Mouse (Mus musculus): ENCODE measurements around the gene Fli1.

The Fli1 gene

GRCm38 (mm10) chr9:32502256-32503010 lies 40.2 kb downstream of the Fli1 start:
- DNase-seq (ENCODE audit: low read depth, low spot score), result no peak

- DNase-seq (ENCODE audit: low read depth, low spot score), result no peak
These were observed 41.8 kb downstream of the Fli1 start for GRCm38 (mm10) chr9:32500886-32501285.

- no peak for DNase-seq (ENCODE audit: low read depth, low spot score)
These were observed 42.6 kb downstream of the Fli1 start for GRCm38 (mm10) chr9:32500063-32500462.

GRCm38 (mm10) chr9:32499469-32499868 lies 43.2 kb downstream of the Fli1 start:
- no peak for DNase-seq (ENCODE audit: low read depth, low spot score)

- no peak for DNase-seq (ENCODE audit: low read depth, low spot score)
These were observed 47.0 kb downstream of the Fli1 start for GRCm38 (mm10) chr9:32495643-32495997.

- DNase-seq (ENCODE audit: low read depth, low spot score), result no peak
These were observed 47.6 kb downstream of the Fli1 start for GRCm38 (mm10) chr9:32494891-32495642.

GRCm38 (mm10) chr9:32493588-32494423 lies 48.9 kb downstream of the Fli1 start:
- DNase-seq (ENCODE audit: low read depth, low spot score), result no peak

GRCm38 (mm10) chr9:32492753-32493152 lies 49.9 kb downstream of the Fli1 start:
- no peak for DNase-seq (ENCODE audit: low read depth, low spot score)

GRCm38 (mm10) chr9:32491484-32491883 lies 51.2 kb downstream of the Fli1 start:
- DNase-seq (ENCODE audit: low read depth, low spot score), result no peak

GRCm38 (mm10) chr9:32489794-32490358 lies 52.8 kb downstream of the Fli1 start:
- peak; percentile 5 for DNase-seq (ENCODE audit: low read depth, low spot score)

- DNase-seq (ENCODE audit: low read depth, low spot score), result no peak
These were observed 53.3 kb downstream of the Fli1 start for GRCm38 (mm10) chr9:32489315-32489714.

GRCm38 (mm10) chr9:32488627-32489026 lies 54.0 kb downstream of the Fli1 start:
- no peak for DNase-seq (ENCODE audit: low read depth, low spot score)

GRCm38 (mm10) chr9:32487823-32488222 lies 54.8 kb downstream of the Fli1 start:
- DNase-seq (ENCODE audit: low read depth, low spot score), result no peak

- DNase-seq (ENCODE audit: low read depth, low spot score), result no peak
These were observed 55.3 kb downstream of the Fli1 start for GRCm38 (mm10) chr9:32487401-32487800.

GRCm38 (mm10) chr9:32480418-32480817 lies 62.2 kb downstream of the Fli1 start:
- DNase-seq (ENCODE audit: low read depth, low spot score), result no peak

GRCm38 (mm10) chr9:32478799-32479198 lies 63.9 kb downstream of the Fli1 start:
- no peak for DNase-seq (ENCODE audit: low read depth, low spot score)

GRCm38 (mm10) chr9:32478087-32478486 lies 64.6 kb downstream of the Fli1 start:
- no peak for DNase-seq (ENCODE audit: low read depth, low spot score)

GRCm38 (mm10) chr9:32476604-32477003 lies 66.1 kb downstream of the Fli1 start:
- no peak for DNase-seq (ENCODE audit: low read depth, low spot score)

GRCm38 (mm10) chr9:32474621-32475390 lies 67.9 kb downstream of the Fli1 start:
- no peak for DNase-seq (ENCODE audit: low read depth, low spot score)

- DNase-seq (ENCODE audit: low read depth, low spot score), result no peak
These were observed 70.3 kb downstream of the Fli1 start for GRCm38 (mm10) chr9:32472346-32472745.

GRCm38 (mm10) chr9:32469123-32469751 lies 73.4 kb downstream of the Fli1 start:
- no peak for DNase-seq (ENCODE audit: low read depth, low spot score)

Measured in 3T3-L1 (cell line).